22 mouse cellular contexts compared by ENCODE assay signal in genomic region chr6:125346029-125346428, GRCm38 (mm10). TPM values are rescaled to one million over a fixed set of nuclear protein-coding genes. Genes with fewer than 3 reads are reported as not detected.
DNase-seq lines count a peak whose midpoint lies in the region; ATAC-seq and TF ChIP-seq lines count a peak whose summit lies in the region.
"Had no signal": no experiment of that assay in that cellular context is flagged by ENCODE, and none has a peak within 500 bp of the region (broad histone marks: within the 10 kb centered on the region; RNA-seq: fewer than 3 reads in every experiment).

No protein-coding gene starts in this region.

- no peak overlapping the region for H3K4me2 ChIP-seq in kidney, embryonic 14.5 days (replicated peaks; ENCODE audit: low read depth, low read length)
- no peak overlapping the region for H3K4me2 ChIP-seq in stomach, embryonic 15.5 days
- H3K4me2 ChIP-seq: embryonic facial prominence, embryonic 12.5 days; heart, embryonic 15.5 days; hindbrain, embryonic 15.5 days; neural tube, embryonic 15.5 days had no signal

- no peak overlapping the region for H3K9ac ChIP-seq in kidney, embryonic 14.5 days (ENCODE audit: low read depth, low read length)
- no peak overlapping the region for H3K9ac ChIP-seq in stomach, embryonic 15.5 days
- H3K9ac ChIP-seq: embryonic facial prominence, embryonic 12.5 days; heart, embryonic 15.5 days; hindbrain, embryonic 15.5 days; liver, embryonic 14.5 days; neural tube, embryonic 15.5 days had no signal

- no peak for TF ChIP-seq POLR2A in kidney, adult 2 months (IDR thresholded peaks at IDR 0.05; ENCODE audit: low read depth, low read length)
- TF ChIP-seq POLR2A in bone marrow, adult 2 months (IDR thresholded peaks at IDR 0.05; ENCODE audit: borderline replicate concordance, control insufficient read depth, low read depth, low read length), result no peak

- no peaks in the 10 kb centered on the region for H3K27me3 ChIP-seq in kidney, adult 2 months (replicated peaks; ENCODE audit: control insufficient read depth, insufficient read depth, low read length)
- H3K27me3 ChIP-seq in kidney, embryonic 14.5 days (ENCODE audit: control insufficient read depth, insufficient read depth, low read length), result no peaks in the 10 kb centered on the region
- no peaks in the 10 kb centered on the region for H3K27me3 ChIP-seq in stomach, embryonic 15.5 days (replicated peaks)
- H3K27me3 ChIP-seq: embryonic facial prominence, embryonic 12.5 days; heart, embryonic 15.5 days had no signal

- WGBS in kidney, adult 2 months, result 42% methylated on average over 2 of the region's 2 CpGs
- WGBS in kidney, embryonic 14.5 days, result 64% methylated on average over 2 of the region's 2 CpGs
- WGBS in bone marrow, adult 2 months, result 57% methylated on average over 2 of the region's 2 CpGs
- WGBS in stomach, embryonic 15.5 days, result 52% methylated on average over 2 of the region's 2 CpGs

- H3K36me3 ChIP-seq in kidney, adult 2 months (ENCODE audit: control insufficient read depth, insufficient read depth, low read length), result no peaks in the 10 kb centered on the region
- H3K36me3 ChIP-seq in kidney, embryonic 14.5 days (ENCODE audit: control insufficient read depth, insufficient read depth, low read length), result no peaks in the 10 kb centered on the region
- H3K36me3 ChIP-seq in stomach, embryonic 15.5 days, result no peaks in the 10 kb centered on the region
- H3K36me3 ChIP-seq: embryonic facial prominence, embryonic 12.5 days; heart, embryonic 15.5 days; hindbrain, embryonic 15.5 days; limb, embryonic 10.5 days; neural tube, embryonic 15.5 days had no signal

- ATAC-seq in kidney, embryonic 14.5 days (ENCODE audit: low FRiP score, low TSS enrichment), result no peak
- ATAC-seq in stomach, embryonic 15.5 days (ENCODE audit: insufficient read depth, low FRiP score, low read depth), result no peak
- ATAC-seq: forebrain, embryonic 14.5 days; midbrain, embryonic 16.5 days had no signal

- no peak overlapping the region for H3K27ac ChIP-seq in kidney, adult 2 months (ENCODE audit: insufficient read depth, low read depth, low read length)
- H3K27ac ChIP-seq in kidney, embryonic 14.5 days (ENCODE audit: low read depth, low read length), result no peak overlapping the region
- H3K27ac ChIP-seq in bone marrow, adult 2 months (ENCODE audit: control insufficient read depth, insufficient read depth, low read depth, low read length, poor library complexity), result peak overlapping the region; percentile 47
- H3K27ac ChIP-seq in stomach, embryonic 15.5 days, result 0 out of 2 replicates have a peak overlapping the region, but pooled peaks have one; percentile 55
- H3K27ac ChIP-seq: embryonic facial prominence, embryonic 12.5 days; heart, adult 2 months; heart, embryonic 15.5 days; hindbrain, embryonic 15.5 days; limb, embryonic 10.5 days; liver, embryonic 14.5 days; neural tube, embryonic 15.5 days had no signal

- H3K4me1 ChIP-seq in kidney, adult 2 months (ENCODE audit: control insufficient read depth, insufficient read depth, low read length), result peaks cover 9% of the 10 kb centered on the region; the same call in 1 of the 2 replicates
- H3K4me1 ChIP-seq in kidney, embryonic 14.5 days (ENCODE audit: control insufficient read depth, insufficient read depth, low read length), result peaks cover 19% of the 10 kb centered on the region
- peaks cover 9% of the 10 kb centered on the region for H3K4me1 ChIP-seq in bone marrow, adult 2 months (ENCODE audit: control insufficient read depth, insufficient read depth, low read length)
- H3K4me1 ChIP-seq in stomach, embryonic 15.5 days, result peaks cover 21% of the 10 kb centered on the region

- no peak for TF ChIP-seq CTCF in kidney, adult 2 months (conservative IDR thresholded peaks at IDR 0.05; ENCODE audit: insufficient read depth, insufficient read length, low read depth, low read length)
- no peak for TF ChIP-seq CTCF in bone marrow, adult 2 months (IDR thresholded peaks at IDR 0.05; ENCODE audit: control insufficient read depth, insufficient read depth, low read length)

- H3K9me3 ChIP-seq in kidney, embryonic 14.5 days (ENCODE audit: control insufficient read depth, low read length), result no peaks in the 10 kb centered on the region
- no peaks in the 10 kb centered on the region for H3K9me3 ChIP-seq in stomach, embryonic 15.5 days
- H3K9me3 ChIP-seq: embryonic facial prominence, embryonic 12.5 days; heart, embryonic 15.5 days; hindbrain, embryonic 15.5 days; limb, embryonic 10.5 days; neural tube, embryonic 15.5 days had no signal

- no peak overlapping the region for H3K4me3 ChIP-seq in kidney, adult 2 months (ENCODE audit: insufficient read depth, low read depth, low read length)
- H3K4me3 ChIP-seq in kidney, embryonic 14.5 days (ENCODE audit: low read length), result no peak overlapping the region
- H3K4me3 ChIP-seq in bone marrow, adult 2 months (replicated peaks; ENCODE audit: control insufficient read depth, low read depth, low read length), result no peak overlapping the region
- H3K4me3 ChIP-seq in stomach, embryonic 15.5 days (replicated peaks), result no peak overlapping the region
- H3K4me3 ChIP-seq: embryonic facial prominence, embryonic 12.5 days; heart, adult 2 months; heart, embryonic 15.5 days; hindbrain, embryonic 15.5 days; limb, embryonic 10.5 days; neural tube, embryonic 15.5 days had no signal

- peak; percentile 75 for DNase-seq in kidney, adult 2 months
- peak; percentile 41 for DNase-seq in kidney, postnatal 10 days
- no peak for DNase-seq in adrenal gland, adult (ENCODE audit: inconsistent age in 2 of 2, low spot score in 1 of 2)
- DNase-seq in right cerebral cortex, postnatal 14 days, result no peak
- DNase-seq: adrenal gland, postnatal 36 days; cerebellum, adult 8-10 months; gastrocnemius, postnatal 14 days; heart, adult 2 months; heart, postnatal 4 days; right cerebral cortex, postnatal 4 days; thymus, postnatal 36 days had no signal

RNA-seq across cellular contexts. Expression of gene Tnfrsf1a, which starts 3.1 kb away (rescaled TPM):
- 98.6 and 109 TPM in 2 replicates for polyA plus RNA-seq in kidney, adult 2 months (2012; rRNA removed)
- polyA plus RNA-seq in kidney, embryonic 14.5 days (2014; fragmentation: Nextera tagmentation; extraction: Ambion mirVana), result 67.1 and 69.3 TPM in 2 replicates
- polyA plus RNA-seq in bone marrow, adult 2 months (2011; ENCODE audit: insufficient read depth, insufficient read length, low replicate concordance, missing spikeins), result 18.4 and 63.5 TPM in 2 replicates
- polyA plus RNA-seq in stomach, embryonic 15.5 days (2015; fragmentation: Nextera tagmentation; extraction: Ambion mirVana), result 67.6 and 69.5 TPM in 2 replicates

RNA-seq across cellular contexts. Expression of gene Scnn1a, which starts 25.6 kb away (rescaled TPM):
- 83.5 and 89.5 TPM in 2 replicates for polyA plus RNA-seq in kidney, adult 2 months (2012; rRNA removed)
- 2.5 and 3.3 TPM in 2 replicates for polyA plus RNA-seq in kidney, embryonic 14.5 days (2014; fragmentation: Nextera tagmentation; extraction: Ambion mirVana)
- polyA plus RNA-seq in bone marrow, adult 2 months (2011; ENCODE audit: insufficient read depth, insufficient read length, low replicate concordance, missing spikeins), result 1.7 and 5.6 TPM in 2 replicates
- polyA plus RNA-seq in stomach, embryonic 15.5 days (2015; fragmentation: Nextera tagmentation; extraction: Ambion mirVana), result 3.1 and 3.8 TPM in 2 replicates

RNA-seq across cellular contexts. Expression of gene Ltbr, which starts 32.3 kb away (rescaled TPM):
- 97.1 and 116 TPM in 2 replicates for polyA plus RNA-seq in kidney, adult 2 months (2012; rRNA removed)
- polyA plus RNA-seq in kidney, embryonic 14.5 days (2014; fragmentation: Nextera tagmentation; extraction: Ambion mirVana), result 54.0 and 54.3 TPM in 2 replicates
- 12.4 and 23.2 TPM in 2 replicates for polyA plus RNA-seq in bone marrow, adult 2 months (2011; ENCODE audit: insufficient read depth, insufficient read length, low replicate concordance, missing spikeins)
- 62.7 and 64.5 TPM in 2 replicates for polyA plus RNA-seq in stomach, embryonic 15.5 days (2015; fragmentation: Nextera tagmentation; extraction: Ambion mirVana)

RNA-seq across cellular contexts. Expression of gene Plekhg6, which starts 34.6 kb away (rescaled TPM):
- 6.1 and 7.1 TPM in 2 replicates for polyA plus RNA-seq in kidney, adult 2 months (2012; rRNA removed)
- polyA plus RNA-seq in kidney, embryonic 14.5 days (2014; fragmentation: Nextera tagmentation; extraction: Ambion mirVana), result 3.8 and 6.1 TPM in 2 replicates
- 0.45 TPM in 1 of 2 replicates, not detected in the other for polyA plus RNA-seq in bone marrow, adult 2 months (2011; ENCODE audit: insufficient read depth, insufficient read length, low replicate concordance, missing spikeins)
- 3.1 and 3.9 TPM in 2 replicates for polyA plus RNA-seq in stomach, embryonic 15.5 days (2015; fragmentation: Nextera tagmentation; extraction: Ambion mirVana)
- polyA plus RNA-seq: forebrain, embryonic 14.5 days had no signal

Comparison
In these comparisons a context has a peak if more than half of its experiments do, and no peak if none do; other contexts are left out.
1. RNA of gene Scnn1a, which starts 25.6 kb away (polyA plus RNA-seq): 83.5 to 89.5 TPM in kidney, adult 2 months; 1.7 to 5.6 TPM in bone marrow, adult 2 months, 3.1 to 3.8 TPM in stomach, embryonic 15.5 days and 2.5 to 3.3 TPM in kidney, embryonic 14.5 days; every median in the first group is over 10 times any median in the second.
2. DNase-seq: peak in kidney, adult 2 months (single experiment) and kidney, postnatal 10 days (single experiment); none in adrenal gland, adult (0 of 2) and right cerebral cortex, postnatal 14 days (single experiment).
3. H3K27ac ChIP-seq: peak in bone marrow, adult 2 months (single experiment) and stomach, embryonic 15.5 days (single experiment); none in kidney, adult 2 months (single experiment) and kidney, embryonic 14.5 days (single experiment).